Mouse (Mus musculus): Measurements from ENCODE around the gene Gm10778.
A peak's percentile ranks its signal among the peaks of the same experiment; 100 is the strongest.
"Not testable (repeated sequence)": the region's sequence is repeated elsewhere in the genome, so short reads cannot be mapped to it uniquely, and the experiment has no call there.

Gene Gm10778

GRCm38 (mm10) chr10:81628390-81628789, 20.5 kb upstream of the Gm10778 start, which contains the start of gene Ankrd24:
TSS of gene Ankrd24 (plus strand) at chr10:81628540.
- no peak for DNase-seq (ENCODE audit: low spot score in 2 of 2)

GRCm38 (mm10) chr10:81633253-81634099, 15.4 kb upstream of the Gm10778 start:
- DNase-seq (ENCODE audit: low spot score in 2 of 2), result peak; percentile 64 to 71

GRCm38 (mm10) chr10:81636338-81636737, 12.5 kb upstream of the Gm10778 start:
- no peak for DNase-seq (ENCODE audit: low spot score in 2 of 2)

- DNase-seq (ENCODE audit: low spot score in 2 of 2), result no peak
Observed at GRCm38 (mm10) chr10:81638101-81638500, 10.8 kb upstream of the Gm10778 start.

- DNase-seq (ENCODE audit: low spot score in 2 of 2), result not testable (repeated sequence)
Observed at GRCm38 (mm10) chr10:81640825-81641224, 8.0 kb upstream of the Gm10778 start.

- DNase-seq (ENCODE audit: low spot score in 2 of 2), result no peak
Observed at GRCm38 (mm10) chr10:81641566-81641965, 7.3 kb upstream of the Gm10778 start.

- no peak for DNase-seq (ENCODE audit: low spot score in 2 of 2)
Observed at GRCm38 (mm10) chr10:81641978-81642647, 6.7 kb upstream of the Gm10778 start.

- DNase-seq (ENCODE audit: low spot score in 2 of 2), result no peak
Observed at GRCm38 (mm10) chr10:81642648-81643448, 6.0 kb upstream of the Gm10778 start.

- peak; percentile 82 to 91 for DNase-seq (ENCODE audit: low spot score in 2 of 2)
Observed at GRCm38 (mm10) chr10:81643449-81644055, 5.3 kb upstream of the Gm10778 start.

- peak in 1 of 2 experiments; percentile 19 for DNase-seq (ENCODE audit: low spot score in 2 of 2)
Observed at GRCm38 (mm10) chr10:81644162-81644561, 4.7 kb upstream of the Gm10778 start.

- peak in 1 of 2 experiments; percentile 5 for DNase-seq (ENCODE audit: low spot score in 2 of 2)
Observed at GRCm38 (mm10) chr10:81644716-81645115, 4.1 kb upstream of the Gm10778 start.

GRCm38 (mm10) chr10:81645391-81645790, 3.5 kb upstream of the Gm10778 start:
- DNase-seq (ENCODE audit: low spot score in 2 of 2), result no peak

- DNase-seq (ENCODE audit: low spot score in 2 of 2), result no peak
Observed at GRCm38 (mm10) chr10:81646015-81646555, 2.8 kb upstream of the Gm10778 start.

GRCm38 (mm10) chr10:81655178-81655577, 6.3 kb downstream of the Gm10778 start:
- DNase-seq (ENCODE audit: low spot score in 2 of 2), result no peak

- no peak for DNase-seq (ENCODE audit: low spot score in 2 of 2)
Observed at GRCm38 (mm10) chr10:81656174-81656573, 7.3 kb downstream of the Gm10778 start.

- DNase-seq (ENCODE audit: low spot score in 2 of 2), result not testable (repeated sequence)
Observed at GRCm38 (mm10) chr10:81687114-81687513, 38.3 kb downstream of the Gm10778 start.

GRCm38 (mm10) chr10:81704531-81705301, 55.9 kb downstream of the Gm10778 start, which contains the start of gene Zfp433:
TSS of gene Zfp433 (plus strand) at chr10:81704825.
- not testable (repeated sequence) for DNase-seq (ENCODE audit: low spot score in 2 of 2)
